In the genomic region with DNA sequence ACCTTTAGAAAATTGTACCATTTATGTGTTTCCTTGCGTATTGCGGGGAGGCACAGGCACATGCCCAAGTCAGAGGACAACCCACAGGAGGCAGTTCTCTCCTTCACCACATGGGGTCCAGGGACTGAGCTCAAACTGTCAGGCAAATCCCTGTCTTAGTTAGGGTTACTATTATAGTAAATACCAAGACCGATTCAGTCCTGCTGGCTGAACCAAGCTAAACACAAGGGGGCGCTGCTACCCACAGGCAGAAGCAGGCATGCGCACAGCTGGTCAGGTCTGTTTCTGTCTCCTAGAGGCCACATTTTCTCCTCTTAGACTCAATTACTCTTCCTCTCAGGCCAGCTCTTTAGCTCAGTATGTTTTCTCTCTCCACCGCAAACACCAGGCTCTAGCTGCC, we compare ENCODE assay signal across 8 mouse cellular contexts. TPM values are rescaled to one million over a fixed set of nuclear protein-coding genes. Genes with fewer than 3 reads are reported as not detected.
A peak's percentile ranks its signal among the peaks of the same experiment; 100 is the strongest.
DNase-seq lines count a peak whose midpoint lies in the region; ATAC-seq and TF ChIP-seq lines count a peak whose summit lies in the region.
"Had no signal": no experiment of that assay in that cellular context is flagged by ENCODE, and none has a peak within 500 bp of the region (broad histone marks: within the 10 kb centered on the region; RNA-seq: fewer than 3 reads in every experiment).

No protein-coding gene starts in this region.

- ATAC-seq in Patski: no peak
- peak; percentile 80 for ATAC-seq in granulocyte monocyte progenitor cell, adult 5-6 weeks (replicated peaks; ENCODE audit: poor library complexity, severe bottlenecking)

- H3K4me1 ChIP-seq in lung, adult 2 months (ENCODE audit: control insufficient read depth, insufficient read depth, low read length): no peaks in the 10 kb centered on the region

- 43% methylated on average over 6 of the region's 6 CpGs for WGBS in lung, adult 2 months

- intact Hi-C loops in left cerebral cortex, adult 2 months (cut with DNase I): no loop called here

- POLR2A ChIA-PET in Patski (lab: Charles Lee): no interaction called here

- peak; percentile 57 for TF ChIP-seq CTCF in left cerebral cortex, adult 2 months (IDR thresholded peaks at IDR 0.05)
- peak; percentile 67 for TF ChIP-seq CTCF in Patski (IDR thresholded peaks at IDR 0.05)
- TF ChIP-seq CTCF in lung, adult 2 months (IDR thresholded peaks at IDR 0.05; ENCODE audit: insufficient read depth, low read length): peak; percentile 68

- TF ChIP-seq POLR2A in lung, adult 2 months (IDR thresholded peaks at IDR 0.05; ENCODE audit: borderline replicate concordance, extremely low read depth, low read depth, low read length): no peak

- peak; percentile 15 to 25 for DNase-seq in left cerebral cortex, adult 2 months (ENCODE audit: extremely low spot score in 1 of 2, low spot score in 2 of 2)
- no peak for DNase-seq in left cerebral cortex, adult 8-10 months (ENCODE audit: low spot score in 2 of 2)
- DNase-seq in Patski (ENCODE audit: low read depth, low spot score): no peak
- DNase-seq in c-Kit-positive CD71-positive TER-119-positive erythroid progenitor cells, embryonic 14.5 days (ENCODE audit: low spot score): peak; percentile 59
- DNase-seq in lung, adult 2 months: peak; percentile 64
- peak; percentile 7 for DNase-seq in spleen, adult 12 weeks (ENCODE audit: low spot score)

- H3K27ac ChIP-seq in left cerebral cortex, adult 2 months: no peak overlapping the region

- in situ Hi-C loops in Patski (cut with MboI; ENCODE audit: low pct_unique_long_range_greater_than_20kb): no loop called here

- no peaks in the 10 kb centered on the region for H3K27me3 ChIP-seq in Patski

- no peak overlapping the region for H3K4me3 ChIP-seq in left cerebral cortex, adult 2 months
- no peak overlapping the region for H3K4me3 ChIP-seq in lung, adult 2 months (replicated peaks; ENCODE audit: extremely low read depth, low read depth, low read length)
- H3K4me3 ChIP-seq: myocyte had no signal

- CTCF ChIA-PET in Patski (lab: Charles Lee): interaction anchor here (1.0 to 1.6 kb wide), 3 partner anchors 9 to 366 kb away, joined by 3 to 6 read pairs (median 3); no protein-coding TSS in a partner anchor

RNA-seq across cellular contexts. Expression of a gene that starts 56.8 kb away (rescaled TPM):
- total RNA-seq in left cerebral cortex, adult 2 months (2021): 100 to 1,000 TPM; 124 to 128 TPM
- total RNA-seq in left cerebral cortex, adult 8-10 months (2022): 100 to 1,000 TPM; 108 to 122 (median 115) TPM
- 173 TPM for polyA plus RNA-seq in Patski (2021)
- 216 and 240 TPM in 2 replicates for total RNA-seq in granulocyte monocyte progenitor cell, adult 5-6 weeks (2014; fragmentation: Nextera tagmentation)
- 174 and 183 TPM in 2 replicates for total RNA-seq in granulocyte monocyte progenitor cell, adult 5-6 weeks (2017)
- 10.4 and 16.2 TPM in 2 replicates for polyA plus RNA-seq in lung, adult 2 months (2012; rRNA removed)

Comparison
In these comparisons a context has a peak if more than half of its experiments do, and no peak if none do; other contexts are left out.
1. DNase-seq: peak in left cerebral cortex, adult 2 months (2 of 2), c-Kit-positive CD71-positive TER-119-positive erythroid progenitor cells, embryonic 14.5 days (single experiment), lung, adult 2 months (single experiment) and spleen, adult 12 weeks (single experiment); none in left cerebral cortex, adult 8-10 months (0 of 2) and Patski (single experiment).
2. Peak in every context shown above with its lines, with median percentiles within 50 percentile points of each other: CTCF ChIP-seq.